Mouse (Mus musculus): ENCODE measurements around the gene Ctf1.
A peak's percentile ranks its signal among the peaks of the same experiment; 100 is the strongest.

Gene Ctf1

DNA sequence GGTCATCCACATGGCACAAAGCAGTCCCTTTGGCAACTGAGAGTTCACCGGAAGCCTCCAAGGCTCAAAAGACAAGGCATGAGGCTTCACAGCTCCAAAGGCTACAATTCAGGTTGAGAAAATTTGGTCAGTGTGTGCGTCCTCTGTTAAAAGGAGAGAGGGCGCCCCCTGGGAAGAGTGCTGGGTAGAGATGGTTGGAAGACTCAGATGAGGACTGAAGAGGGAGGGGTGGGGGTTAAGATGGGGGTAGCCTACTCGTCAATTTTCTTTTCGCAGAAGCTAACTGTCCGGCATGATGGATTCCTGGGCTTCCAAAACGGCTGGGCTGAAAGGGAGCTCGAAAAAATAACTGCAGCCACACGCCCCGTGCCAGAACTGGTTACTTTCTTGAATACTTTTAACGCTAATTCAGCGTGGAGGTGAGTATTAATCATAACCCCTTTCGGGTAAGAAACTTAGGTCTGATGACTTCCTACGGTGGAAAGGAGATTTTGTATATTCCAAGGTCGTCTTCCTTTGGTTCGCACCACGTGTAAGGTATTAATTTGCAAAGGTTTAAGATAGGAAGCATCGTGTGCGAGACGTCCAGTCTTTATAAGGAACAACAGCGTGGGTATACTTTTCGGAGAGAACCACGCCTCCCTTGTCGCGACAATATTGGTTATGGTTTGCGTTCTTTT lies 32.0 kb downstream of the Ctf1 start, which contains the start of gene Fbxl19:
Gene Fbxl19 (plus strand): TSS at position 178 of the 680 bp plus-strand sequence.
- peak; percentile 86 to 93 for DNase-seq

DNA sequence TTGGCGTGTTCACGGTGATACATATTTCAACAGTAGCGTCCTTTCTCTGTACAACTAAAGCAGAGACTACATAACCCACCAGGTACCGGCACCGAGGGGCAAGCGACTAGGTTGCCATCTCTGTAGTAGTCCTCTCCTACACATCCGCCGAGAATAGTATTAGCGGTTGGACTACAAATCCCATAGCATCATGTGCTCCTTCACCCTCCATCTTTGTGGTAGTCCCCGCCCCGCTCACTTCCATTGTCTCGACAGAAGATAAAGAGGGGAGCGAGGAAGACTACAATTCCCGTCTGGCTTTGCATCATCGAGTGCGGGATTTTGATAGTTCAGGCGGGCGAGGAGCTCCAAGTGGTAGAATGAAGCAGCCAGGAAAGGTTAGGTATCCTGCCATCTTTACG lies 32.7 kb downstream of the Ctf1 start:
- peak; percentile 95 to 97 for DNase-seq

DNA sequence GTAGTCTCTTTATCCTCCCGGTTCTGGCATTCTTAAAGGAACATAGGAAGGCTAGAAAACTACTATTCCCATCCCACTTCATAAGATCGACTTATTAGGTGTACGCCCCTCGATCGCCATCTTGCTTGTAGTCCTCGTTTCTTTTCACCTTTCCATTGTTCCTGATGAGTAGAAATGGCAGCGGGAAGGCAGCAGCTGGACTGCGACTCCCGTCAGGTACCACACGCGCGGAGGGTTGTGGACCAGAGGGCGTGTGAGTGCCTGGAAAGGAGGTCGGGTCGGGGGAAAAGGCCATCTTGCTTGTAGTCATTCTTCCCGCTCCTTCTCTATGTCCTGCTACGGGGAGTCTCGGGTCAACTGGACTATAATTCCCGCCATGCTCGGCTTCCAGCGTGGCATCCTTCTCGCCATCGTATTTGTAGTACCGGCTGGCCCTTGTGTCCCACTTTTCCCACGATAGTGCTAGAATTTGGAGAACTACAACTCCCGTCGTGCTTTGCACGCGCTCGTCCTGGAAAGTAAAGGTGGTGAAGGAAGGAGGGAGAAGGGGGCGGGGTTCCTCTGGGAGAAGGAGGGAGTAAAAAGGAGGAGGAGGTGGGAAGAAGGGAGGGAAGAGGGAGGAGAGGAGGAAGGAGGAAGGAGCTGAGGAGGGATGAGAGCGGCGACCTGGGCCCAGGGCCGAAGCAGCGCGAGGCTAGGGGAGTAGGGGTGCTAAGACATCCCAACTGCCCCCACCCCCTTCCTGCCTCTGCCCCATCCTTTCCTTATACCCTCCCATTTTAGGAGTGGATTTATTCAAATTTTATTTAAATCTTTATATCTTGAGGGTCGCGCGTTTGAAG lies 33.3 kb downstream of the Ctf1 start:
- DNase-seq = peak; percentile 98 to 99

- DNase-seq = peak in 1 of 2 experiments; percentile 64
Observed at GRCm38 (mm10) chr7:127746494-127747491, 34.3 kb downstream of the Ctf1 start.

GRCm38 (mm10) chr7:127747559-127748234 lies 35.2 kb downstream of the Ctf1 start:
- DNase-seq = no peak

DNA sequence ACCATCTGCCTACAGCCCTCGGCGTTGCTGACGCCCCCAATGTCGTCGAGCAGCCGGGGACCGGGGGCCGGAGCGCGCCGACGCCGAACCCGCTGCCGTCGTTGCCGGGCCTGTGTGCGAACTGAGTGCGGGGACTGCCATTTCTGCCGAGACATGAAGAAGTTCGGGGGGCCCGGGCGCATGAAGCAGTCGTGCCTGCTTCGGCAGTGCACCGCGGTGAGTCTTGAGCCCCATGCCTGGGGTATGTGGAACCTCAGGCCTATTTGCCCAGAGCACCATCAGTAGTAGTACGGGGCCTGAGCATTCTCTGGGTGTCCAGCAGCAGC lies 35.7 kb downstream of the Ctf1 start:
- DNase-seq = no peak

GRCm38 (mm10) chr7:127750131-127751127 lies 37.9 kb downstream of the Ctf1 start:
- DNase-seq = peak in 1 of 2 experiments; percentile 66

GRCm38 (mm10) chr7:127751619-127752018 lies 39.1 kb downstream of the Ctf1 start:
- no peak for DNase-seq

GRCm38 (mm10) chr7:127752069-127752468 lies 39.5 kb downstream of the Ctf1 start:
- no peak for DNase-seq

DNA sequence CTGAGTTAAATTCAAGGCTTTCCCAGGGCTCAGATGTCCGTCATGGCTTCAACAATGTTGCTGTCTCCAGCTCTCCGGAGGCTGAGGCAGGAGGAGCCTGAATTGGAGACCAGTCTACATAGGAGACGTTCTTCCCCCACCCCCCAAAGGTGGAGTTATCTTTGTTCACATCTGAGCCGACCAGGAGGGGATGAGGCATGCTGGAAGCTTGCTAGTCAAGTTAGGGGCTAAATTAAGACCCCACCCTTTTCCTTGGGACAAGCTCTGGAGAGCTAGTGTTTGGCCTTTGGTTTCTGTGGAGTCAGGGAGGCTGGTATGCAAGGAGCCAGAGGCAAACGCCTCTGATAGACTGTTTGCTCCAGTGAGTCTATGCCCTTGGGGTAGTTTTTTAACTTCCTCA lies 40.6 kb downstream of the Ctf1 start:
- no peak for DNase-seq

- DNase-seq = peak in 1 of 2 experiments; percentile 3
Observed at GRCm38 (mm10) chr7:127753741-127754140, 41.2 kb downstream of the Ctf1 start.

DNA sequence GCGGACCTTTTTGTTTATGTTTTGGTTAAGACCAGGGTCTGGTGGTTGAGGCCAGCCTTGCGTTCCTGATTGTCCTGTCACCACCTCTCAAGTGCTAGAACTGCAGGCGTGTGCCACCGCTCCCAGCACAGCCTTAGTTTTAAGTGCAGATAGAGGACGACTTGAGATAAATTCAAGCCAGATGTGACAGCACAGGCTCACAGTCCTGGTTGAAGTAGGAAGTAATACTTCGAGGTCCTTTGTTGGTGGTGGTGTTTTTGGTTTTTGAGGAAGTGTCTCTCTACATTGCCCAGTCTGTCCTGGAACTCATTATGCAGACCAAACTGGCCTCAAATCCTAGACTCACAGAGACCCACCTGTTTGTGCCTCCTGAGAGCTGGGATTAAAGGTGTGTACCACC lies 47.2 kb downstream of the Ctf1 start:
- no peak for DNase-seq

DNA sequence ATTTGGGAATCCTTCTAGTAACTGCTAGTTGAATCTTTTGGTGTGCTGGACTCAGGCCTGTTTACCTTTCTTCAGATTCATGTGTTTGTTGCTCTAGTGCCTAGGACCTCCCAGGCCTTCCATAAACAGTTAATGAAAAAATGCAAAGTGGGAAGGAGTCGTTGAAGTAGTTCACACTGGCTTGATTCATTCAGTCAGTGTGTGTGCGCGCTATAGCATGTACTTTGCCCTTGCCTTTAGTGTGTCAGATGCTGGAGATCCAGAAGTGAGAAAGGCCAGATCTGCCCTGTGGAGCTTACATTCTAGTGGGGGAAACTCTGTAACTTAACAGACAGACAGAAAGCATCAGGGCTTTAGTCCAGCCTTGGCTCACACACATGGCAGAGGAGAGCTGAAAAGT lies 47.9 kb downstream of the Ctf1 start:
- no peak for DNase-seq

GRCm38 (mm10) chr7:127761026-127761425 lies 48.5 kb downstream of the Ctf1 start:
- DNase-seq = peak; percentile 73 to 76

DNA sequence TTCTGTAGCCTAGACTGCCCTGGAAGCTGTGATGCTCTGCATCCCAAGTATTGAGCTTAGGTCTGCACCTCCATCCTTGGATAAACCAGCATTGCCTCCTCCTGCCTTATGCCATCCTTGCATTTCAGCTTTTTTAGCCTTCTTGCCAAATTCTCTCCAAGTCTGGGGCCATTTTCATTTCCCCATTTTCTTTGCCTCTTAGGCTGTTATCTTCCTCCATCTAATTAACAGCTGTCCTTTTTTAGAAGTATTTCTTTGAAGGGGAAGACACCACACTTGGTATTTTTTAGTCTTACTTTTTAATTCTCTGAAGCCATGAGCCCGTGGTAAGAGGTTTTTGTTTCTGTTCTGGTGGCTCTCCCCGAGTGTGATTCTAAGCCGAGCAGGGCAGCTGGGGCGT lies 51.1 kb downstream of the Ctf1 start:
- DNase-seq = no peak

DNA sequence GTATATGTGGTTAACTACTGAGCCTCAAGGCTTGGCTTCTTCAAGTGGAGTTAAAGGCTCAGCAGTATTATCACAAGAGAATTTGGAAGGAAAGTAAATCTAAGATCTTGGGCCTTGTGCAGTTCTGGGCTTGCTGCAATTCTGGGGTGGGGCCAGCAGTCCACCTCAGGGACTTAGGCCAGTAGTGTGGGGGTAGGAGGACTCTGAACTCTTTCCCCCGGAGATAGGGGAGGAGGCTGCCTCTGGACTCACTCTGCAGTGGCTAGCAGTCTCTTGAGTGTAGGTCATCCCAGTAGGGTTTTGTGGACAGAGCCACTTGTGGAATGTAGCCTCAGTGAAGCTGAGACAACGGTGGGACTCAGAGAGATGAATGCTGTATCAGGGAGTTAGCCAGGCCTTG lies 53.2 kb downstream of the Ctf1 start:
- peak; percentile 43 to 74 for DNase-seq

GRCm38 (mm10) chr7:127766851-127767609 lies 54.5 kb downstream of the Ctf1 start:
- no peak for DNase-seq
